Mouse (Mus musculus) embryonic facial prominence, embryonic 15.5 days (tissue): ENCODE measurements around the gene Gm49337. TPM values are rescaled to one million over a fixed set of nuclear protein-coding genes. Genes with fewer than 3 reads are reported as not detected.
"Not testable (repeated sequence)": the region's sequence is repeated elsewhere in the genome, so short reads cannot be mapped to it uniquely, and the experiment has no call there.

Experiments
- ATAC-seq: fragments of 200-750 bp; cut with Nextera tagmentation; 2 replicates; pipeline ENCODE4 v1.8.0; 2017; ENCODE audit warnings: low read depth, moderate TSS enrichment; ENCODE audit not compliant: insufficient number of reproducible peaks, low FRiP score, low TSS enrichment
- H3K27ac ChIP-seq: fragments of 300-500 bp; sonication (generic); replicated peaks from 2 replicates; pipeline ENCODE4 v1.5.1; 2015; ENCODE audit warnings: mild to moderate bottlenecking, inconsistent platforms
- H3K27me3 ChIP-seq: fragments of 300-500 bp; sonication (generic); 2 replicates; pipeline ENCODE4 v1.6.1; 2015; ENCODE audit warnings: inconsistent platforms
- H3K36me3 ChIP-seq: fragments of 300-500 bp; sonication (generic); 2 replicates; pipeline ENCODE4 v1.6.1; 2015; ENCODE audit warnings: mild to moderate bottlenecking, inconsistent platforms
- H3K4me1 ChIP-seq: fragments of 300-500 bp; sonication (generic); 2 replicates; pipeline ENCODE4 v1.6.1; 2015; ENCODE audit warnings: inconsistent platforms
- H3K4me2 ChIP-seq: fragments of 300-500 bp; sonication (generic); replicated peaks from 2 replicates; pipeline ENCODE4 v1.6.1; 2015; ENCODE audit warnings: mild to moderate bottlenecking, inconsistent platforms
- H3K4me3 ChIP-seq: fragments of 300-500 bp; sonication (generic); replicated peaks from 2 replicates; pipeline ENCODE4 v1.5.1; 2015; ENCODE audit warnings: mild to moderate bottlenecking, inconsistent platforms
- H3K9ac ChIP-seq: fragments of 300-500 bp; sonication (generic); 2 replicates; pipeline ENCODE4 v1.6.1; 2015; ENCODE audit warnings: inconsistent platforms
- H3K9me3 ChIP-seq: fragments of 300-500 bp; sonication (generic); replicated peaks from 2 replicates; pipeline ENCODE4 v1.6.1; 2016; ENCODE audit warnings: inconsistent platforms
- WGBS: fragments of 180-500 bp; shearing (Covaris S2); methylation state at CpG from one replicate; pipeline ENCODE4 v1.1.7; 2015; 5-methylcytosine and 5-hydroxymethylcytosine counted together
- polyA plus RNA-seq: library from polyadenylated mRNA; unstranded; fragments of >200 nt; fragmentation: Nextera tagmentation; extraction: Ambion mirVana; gene quantifications from 2 replicates; pipeline ENCODE4 v1.2.1, GENCODE M21; 2015

Gm49337 gene
- polyA plus RNA-seq, 1 experiment from 2014 or later, result not detected

DNA sequence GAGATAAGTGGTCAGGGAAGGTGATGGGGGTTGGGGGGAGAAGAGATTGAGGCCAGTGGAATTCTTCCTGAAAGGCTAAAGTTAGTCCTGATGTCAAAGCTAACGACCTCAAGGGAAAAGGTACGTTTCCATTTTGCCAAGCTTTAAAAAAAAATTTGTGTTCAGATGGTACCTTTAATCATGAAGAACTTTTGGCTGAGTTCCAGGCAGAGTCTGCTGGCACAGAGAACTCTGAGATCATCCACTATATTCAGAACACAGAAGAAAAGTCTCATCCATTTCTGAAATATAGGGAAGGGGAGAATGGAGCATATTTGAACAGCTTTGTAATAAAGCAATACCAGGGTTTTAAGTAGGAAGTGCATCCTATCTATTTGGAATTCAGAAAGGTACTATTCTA, 43.9 kb downstream of the Gm49337 start:
- H3K9me3 ChIP-seq, result no peaks in the 10 kb centered on the region
- no peak overlapping the region for H3K27ac ChIP-seq
- ATAC-seq, result no peak
- no peaks in the 10 kb centered on the region for H3K36me3 ChIP-seq
- H3K9ac ChIP-seq, result no peak overlapping the region
- no peak overlapping the region for H3K4me3 ChIP-seq
- H3K4me2 ChIP-seq, result no peak overlapping the region
- WGBS, result 27% methylated on average over 2 of the region's 2 CpGs
- H3K27me3 ChIP-seq, result no peaks in the 10 kb centered on the region
- peaks cover 7% of the 10 kb centered on the region for H3K4me1 ChIP-seq

- not testable (repeated sequence) for H3K4me3 ChIP-seq, H3K27ac ChIP-seq, H3K9me3 ChIP-seq, H3K27me3 ChIP-seq, ATAC-seq, H3K4me1 ChIP-seq, H3K36me3 ChIP-seq, H3K9ac ChIP-seq, H3K4me2 ChIP-seq
- 96% methylated on average over 1 of the region's 1 CpGs for WGBS
These were observed 44.5 kb downstream of the Gm49337 start for GRCm38 (mm10) chr4:116217661-116218060.

DNA sequence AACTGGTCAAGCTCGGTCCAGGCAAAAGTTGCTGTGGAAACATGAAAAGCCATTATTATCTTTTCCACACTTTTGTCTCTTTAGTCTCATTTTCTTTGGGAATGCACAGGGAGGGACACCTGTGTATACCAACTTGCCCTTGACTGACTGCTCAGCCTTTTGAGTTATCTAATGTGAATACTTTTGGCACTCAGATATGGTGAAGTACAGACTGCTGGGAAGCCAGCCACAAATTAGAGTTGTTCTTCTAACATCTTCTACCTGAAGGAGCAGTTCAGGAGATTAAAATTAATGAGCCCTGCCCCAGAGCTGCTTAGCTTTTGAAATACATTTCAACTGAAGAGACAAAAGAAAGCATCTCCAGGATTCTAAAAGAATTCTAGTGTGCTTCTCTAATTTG, 45.9 kb downstream of the Gm49337 start:
- Histone ChIP-seq H3K9me3 (no peaks in the 10 kb centered on the region), H3K4me2 (no peak overlapping the region), H3K27ac (no peak overlapping the region), H3K27me3 (no peaks in the 10 kb centered on the region), H3K4me3 (no peak overlapping the region), H3K36me3 (no peaks in the 10 kb centered on the region), H3K9ac (no peak overlapping the region), H3K4me1 (peaks cover 7% of the 10 kb centered on the region)
- WGBS, result 87% methylated on average over 1 of the region's 1 CpGs
- no peak for ATAC-seq

GRCm38 (mm10) chr4:116220071-116220650, 47.0 kb downstream of the Gm49337 start:
- H3K4me2 ChIP-seq, result peak overlapping the region; percentile 67
- H3K36me3 ChIP-seq, result no peaks in the 10 kb centered on the region
- no peaks in the 10 kb centered on the region for H3K9me3 ChIP-seq
- peak overlapping the region; percentile 83 for H3K4me3 ChIP-seq
- H3K27me3 ChIP-seq, result no peaks in the 10 kb centered on the region
- 4% methylated on average over 6 of the region's 6 CpGs for WGBS
- H3K4me1 ChIP-seq, result peaks cover 7% of the 10 kb centered on the region
- peak overlapping the region; percentile 99 for H3K27ac ChIP-seq
- ATAC-seq, result no peak
- H3K9ac ChIP-seq, result peak overlapping the region; percentile 79

DNA sequence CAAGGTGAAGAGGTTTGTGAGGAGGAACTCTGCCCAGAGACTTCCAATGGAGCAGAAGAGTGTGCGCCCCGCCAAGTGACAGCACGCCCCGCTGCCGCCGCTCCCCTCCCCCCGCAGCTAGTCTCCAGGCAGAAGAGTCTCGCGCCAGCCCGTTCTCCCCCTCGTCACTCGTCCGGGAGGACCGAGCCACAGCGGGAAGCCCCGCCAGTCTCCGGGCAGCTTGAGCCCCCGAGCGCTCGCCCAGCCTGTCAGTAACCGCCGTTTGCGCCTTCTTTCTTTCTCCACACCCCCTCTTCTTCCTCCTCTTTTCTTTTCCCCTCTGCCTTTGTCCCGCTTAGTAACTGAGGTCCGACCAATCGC, 47.6 kb downstream of the Gm49337 start:
- ATAC-seq, result peak; percentile 48
- Histone ChIP-seq H3K4me3 (peak overlapping the region; percentile 83), H3K27ac (peak overlapping the region; percentile 99), H3K36me3 (no peaks in the 10 kb centered on the region), H3K27me3 (no peaks in the 10 kb centered on the region), H3K9me3 (no peaks in the 10 kb centered on the region), H3K4me2 (peak overlapping the region; percentile 67), H3K9ac (peak overlapping the region; percentile 79), H3K4me1 (peaks cover 7% of the 10 kb centered on the region)
- WGBS, result 0% methylated on average over 26 of the region's 26 CpGs

GRCm38 (mm10) chr4:116221140-116221851, 48.1 kb downstream of the Gm49337 start, which contains the start of gene Pik3r3:
Pik3r3 (plus strand) TSS chr4:116221618.
- H3K9ac ChIP-seq, result peak within 1 kb of the TSS; percentile 79
- H3K27ac ChIP-seq, result peak within 1 kb of the TSS; percentile 99
- H3K27me3 ChIP-seq, result no peaks in the 10 kb centered on the region
- ATAC-seq, result peak; percentile 100
- WGBS, result under 1% methylated on average over 52 of the region's 53 CpGs
- H3K36me3 ChIP-seq, result no peaks in the 10 kb centered on the region
- no peaks in the 10 kb centered on the region for H3K9me3 ChIP-seq
- peak within 1 kb of the TSS; percentile 67 for H3K4me2 ChIP-seq
- peak within 1 kb of the TSS; percentile 83 for H3K4me3 ChIP-seq
- H3K4me1 ChIP-seq, result peaks cover 7% of the 10 kb centered on the region

DNA sequence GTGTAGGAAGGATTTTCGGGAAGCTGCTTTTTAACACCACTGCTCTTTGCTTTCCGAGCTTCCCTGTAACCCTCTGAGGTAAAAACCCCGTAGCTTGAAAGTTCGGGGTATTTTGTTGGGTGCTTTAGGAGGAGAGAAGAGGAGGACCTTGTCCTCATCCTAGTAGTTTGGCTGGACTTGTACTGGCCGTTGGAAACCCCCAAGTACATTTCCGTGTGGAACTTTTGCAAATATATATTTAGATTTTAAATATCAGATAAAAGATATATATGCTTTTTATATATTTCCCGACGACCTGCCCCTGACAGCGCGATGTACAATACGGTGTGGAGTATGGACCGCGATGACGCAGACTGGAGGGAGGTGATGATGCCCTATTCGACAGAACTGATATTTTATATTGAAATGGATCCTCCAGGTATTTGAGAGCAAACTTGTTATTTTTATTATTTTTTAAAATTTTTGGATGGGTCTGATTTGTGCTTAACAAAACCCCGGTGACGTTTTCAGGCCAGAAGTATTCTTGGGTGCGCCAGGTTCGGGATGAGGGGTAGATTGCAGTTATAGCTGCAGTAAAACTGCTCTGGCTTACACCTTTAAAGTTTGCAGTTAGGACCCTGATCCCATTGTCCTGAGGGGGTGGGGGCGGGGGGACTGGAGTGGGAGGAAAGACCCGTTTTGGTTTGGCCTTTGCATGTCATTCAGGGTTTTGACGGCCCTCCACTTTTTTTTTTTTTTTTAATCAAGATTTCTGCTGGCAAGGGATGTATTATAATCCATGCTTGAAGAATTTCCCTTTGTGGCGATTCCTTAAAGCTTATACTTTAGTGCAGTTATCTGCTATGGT, 49.0 kb downstream of the Gm49337 start:
- peak overlapping the region; percentile 67 for H3K4me2 ChIP-seq
- under 1% methylated on average over 23 of the region's 23 CpGs for WGBS
- peaks cover 7% of the 10 kb centered on the region for H3K4me1 ChIP-seq
- H3K27me3 ChIP-seq, result no peaks in the 10 kb centered on the region
- ATAC-seq, result no peak
- peak overlapping the region; percentile 83 for H3K4me3 ChIP-seq
- no peaks in the 10 kb centered on the region for H3K9me3 ChIP-seq
- no peaks in the 10 kb centered on the region for H3K36me3 ChIP-seq
- H3K9ac ChIP-seq, result peak overlapping the region; percentile 69
- peak overlapping the region; percentile 99 for H3K27ac ChIP-seq

DNA sequence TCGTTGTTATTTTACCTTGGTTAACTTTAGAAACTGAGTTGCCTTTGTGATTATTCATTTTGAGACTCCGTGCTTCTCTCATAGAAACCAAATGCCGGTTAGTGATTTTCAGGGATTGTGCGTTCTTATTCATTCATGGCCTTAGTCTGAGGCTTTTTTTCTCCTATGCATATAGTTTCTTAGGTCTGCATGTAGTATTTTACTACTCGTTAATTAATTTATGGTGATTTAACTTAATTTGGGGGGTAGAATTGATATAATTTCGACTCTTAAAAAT, 49.6 kb downstream of the Gm49337 start:
- no peaks in the 10 kb centered on the region for H3K27me3 ChIP-seq
- H3K27ac ChIP-seq, result no peak overlapping the region
- no peaks in the 10 kb centered on the region for H3K36me3 ChIP-seq
- H3K9me3 ChIP-seq, result no peaks in the 10 kb centered on the region
- no peak overlapping the region for H3K9ac ChIP-seq
- H3K4me2 ChIP-seq, result peak overlapping the region; percentile 67
- ATAC-seq, result no peak
- peak overlapping the region; percentile 83 for H3K4me3 ChIP-seq
- 2% methylated on average over 6 of the region's 6 CpGs for WGBS
- H3K4me1 ChIP-seq, result peaks cover 7% of the 10 kb centered on the region

GRCm38 (mm10) chr4:116243377-116243776, 70.2 kb downstream of the Gm49337 start:
- H3K4me2 ChIP-seq, result no peak overlapping the region
- no peaks in the 10 kb centered on the region for H3K4me1 ChIP-seq
- 72% methylated on average over 3 of the region's 3 CpGs for WGBS
- H3K9me3 ChIP-seq, result no peaks in the 10 kb centered on the region
- no peak overlapping the region for H3K9ac ChIP-seq
- no peaks in the 10 kb centered on the region for H3K36me3 ChIP-seq
- no peak for ATAC-seq
- H3K27ac ChIP-seq, result no peak overlapping the region
- no peak overlapping the region for H3K4me3 ChIP-seq
- no peaks in the 10 kb centered on the region for H3K27me3 ChIP-seq

GRCm38 (mm10) chr4:116244240-116244639, 71.1 kb downstream of the Gm49337 start:
- no peaks in the 10 kb centered on the region for H3K4me1 ChIP-seq
- H3K4me3 ChIP-seq, result no peak overlapping the region
- no peak overlapping the region for H3K27ac ChIP-seq
- H3K9ac ChIP-seq, result no peak overlapping the region
- ATAC-seq, result no peak
- no peaks in the 10 kb centered on the region for H3K27me3 ChIP-seq
- WGBS, result 81% methylated on average over 2 of the region's 2 CpGs
- H3K36me3 ChIP-seq, result no peaks in the 10 kb centered on the region
- no peaks in the 10 kb centered on the region for H3K9me3 ChIP-seq
- H3K4me2 ChIP-seq, result no peak overlapping the region

- H3K9me3 ChIP-seq, H3K27me3 ChIP-seq, H3K36me3 ChIP-seq, H3K4me1 ChIP-seq, ATAC-seq, H3K4me2 ChIP-seq, H3K9ac ChIP-seq, H3K27ac ChIP-seq, H3K4me3 ChIP-seq: not testable (repeated sequence)
- WGBS, result 39% methylated on average over 3 of the region's 3 CpGs
These were observed 72.7 kb downstream of the Gm49337 start for GRCm38 (mm10) chr4:116245926-116246325.
